Mouse (Mus musculus) kidney, adult 2 months (tissue): ENCODE results near the gene Tap2. TPM values are rescaled to one million over a fixed set of nuclear protein-coding genes. Genes with fewer than 3 reads are reported as not detected.
A peak's percentile ranks its signal among the peaks of the same experiment; 100 is the strongest.

Source experiments
- DNase-seq: peaks from one replicate; pipeline ENCODE4 v3.0.0; 2021
- H3K27ac ChIP-seq: fragments of 200-500 bp; 2 replicates; pipeline ENCODE4 v1.5.1; 2012; ENCODE audit warnings: low read depth, low read length, control low read depth, inconsistent platforms; ENCODE audit not compliant: insufficient read depth
- H3K27me3 ChIP-seq: fragments of 200-500 bp; replicated peaks from 2 replicates; pipeline ENCODE4 v1.6.1; 2012; ENCODE audit warnings: mild to moderate bottlenecking, moderate library complexity, low read length, inconsistent platforms; ENCODE audit not compliant: control insufficient read depth, insufficient read depth
- H3K36me3 ChIP-seq: fragments of 200-500 bp; 2 replicates; pipeline ENCODE4 v1.6.1; 2012; ENCODE audit warnings: mild to moderate bottlenecking, moderate library complexity, low read length, inconsistent platforms; ENCODE audit not compliant: control insufficient read depth, insufficient read depth
- H3K4me1 ChIP-seq: fragments of 200-500 bp; 2 replicates; pipeline ENCODE4 v1.6.1; 2011; ENCODE audit warnings: low read length; ENCODE audit not compliant: control insufficient read depth, insufficient read depth
- H3K4me3 ChIP-seq: fragments of 200-500 bp; 2 replicates; pipeline ENCODE4 v1.5.1; 2011; ENCODE audit warnings: mild to moderate bottlenecking, low read depth, low read length, control low read depth; ENCODE audit not compliant: insufficient read depth
- CTCF ChIP-seq: fragments of 200-500 bp; conservative IDR thresholded peaks from 2 replicates; pipeline ENCODE4 v1.5.1; 2011; ENCODE audit warnings: low read depth, mild to moderate bottlenecking, control low read depth, low read length, moderate library complexity, mixed read lengths; ENCODE audit not compliant: insufficient read depth, insufficient read length
- POLR2A ChIP-seq: fragments of 200-500 bp; IDR thresholded peaks from one replicate; pipeline ENCODE4 v1.6.1; 2011; ENCODE audit warnings: low read depth, low read length, control low read depth
- WGBS: fragments of 180-500 bp; shearing (Covaris S2); methylation state at CpG from one replicate; pipeline ENCODE4 v1.1.7; 2018; 5-methylcytosine and 5-hydroxymethylcytosine counted together
- polyA plus RNA-seq: library from polyadenylated mRNA; depleted of rRNA; stranded (reverse); fragments of >200 nt; gene quantifications from 2 replicates; pipeline ENCODE4 v1.2.3, GENCODE M21; 2012

Tap2 gene
- polyA plus RNA-seq, 1 experiment: 29.2 TPM

DNA sequence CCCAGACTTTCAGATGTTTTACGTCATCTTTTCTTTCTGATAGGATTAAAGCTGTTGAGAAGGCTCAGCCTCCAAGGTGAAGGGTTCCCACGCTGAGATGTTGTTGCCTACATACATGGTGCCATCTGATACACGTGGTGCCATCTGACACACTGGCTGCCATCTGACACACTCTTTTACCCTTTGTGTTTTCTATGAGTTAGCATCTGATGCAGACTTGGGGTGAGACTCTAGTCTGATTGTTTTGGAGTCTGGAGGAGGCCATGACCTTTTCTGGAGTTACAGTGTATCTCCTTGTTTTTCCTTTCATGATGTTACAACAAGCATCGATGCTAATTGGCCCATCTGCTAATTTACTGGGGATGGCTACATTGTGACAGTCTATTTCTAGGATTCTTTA, 41.3 kb downstream of the Tap2 start:
- TF ChIP-seq CTCF (no peak), POLR2A (no peak)
- peaks cover 1% of the 10 kb centered on the region; the same call in 1 of the 2 replicates for H3K27me3 ChIP-seq
- no peak overlapping the region for H3K4me3 ChIP-seq
- 74% methylated on average over 4 of the region's 4 CpGs for WGBS
- no peaks in the 10 kb centered on the region for H3K36me3 ChIP-seq
- H3K27ac ChIP-seq: no peak overlapping the region
- no peak for DNase-seq
- H3K4me1 ChIP-seq: no peaks in the 10 kb centered on the region

DNA sequence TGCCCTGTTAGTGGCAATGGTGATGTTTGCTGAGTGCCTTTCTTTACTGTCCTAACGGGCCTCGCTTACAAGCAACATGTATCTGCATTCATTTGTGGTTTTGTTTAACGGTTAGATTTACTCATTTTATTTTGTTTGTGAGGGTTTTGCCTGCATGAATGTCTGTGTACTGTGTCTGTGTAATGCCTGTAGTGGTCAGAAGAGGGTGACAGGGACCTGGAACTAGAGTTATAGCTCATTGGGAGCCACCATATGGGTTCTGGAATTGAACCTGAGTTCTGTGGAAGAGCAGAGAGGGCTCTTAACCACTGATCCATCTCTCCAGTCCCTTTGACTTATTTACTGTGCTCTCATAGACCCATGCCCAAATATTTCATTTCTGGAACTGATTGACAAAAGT, 43.7 kb downstream of the Tap2 start:
- TF ChIP-seq POLR2A: no peak
- TF ChIP-seq CTCF: no peak
- H3K4me3 ChIP-seq: no peak overlapping the region
- peaks cover 1% of the 10 kb centered on the region; the same call in 1 of the 2 replicates for H3K27me3 ChIP-seq
- WGBS: 86% methylated on average over 3 of the region's 3 CpGs
- DNase-seq: no peak
- H3K4me1 ChIP-seq: no peaks in the 10 kb centered on the region
- H3K27ac ChIP-seq: no peak overlapping the region
- no peaks in the 10 kb centered on the region for H3K36me3 ChIP-seq

DNA sequence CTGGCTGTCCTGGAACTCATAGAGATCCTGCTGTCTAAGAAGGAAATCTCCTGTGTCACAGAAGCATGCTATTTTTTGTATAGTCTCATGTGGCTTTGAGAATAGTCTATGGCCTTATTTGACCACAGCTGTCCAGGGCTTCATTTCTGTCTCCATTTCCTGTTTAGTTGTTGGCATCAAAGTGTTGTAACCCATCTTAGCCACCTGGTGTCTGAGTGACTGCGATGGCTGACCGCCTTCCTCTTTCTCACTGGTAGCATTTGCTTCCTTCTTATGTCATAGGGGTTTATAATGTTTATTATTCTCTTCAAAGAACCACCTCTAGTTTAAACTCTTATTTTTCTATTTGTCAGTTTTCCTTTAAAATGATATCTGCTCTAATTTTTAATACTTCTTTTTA, 45.4 kb downstream of the Tap2 start:
- no peak overlapping the region for H3K4me3 ChIP-seq
- H3K27ac ChIP-seq: no peak overlapping the region
- H3K4me1 ChIP-seq: no peaks in the 10 kb centered on the region
- peaks cover 1% of the 10 kb centered on the region; the same call in 1 of the 2 replicates for H3K27me3 ChIP-seq
- no peak for TF ChIP-seq POLR2A
- no peak for TF ChIP-seq CTCF
- H3K36me3 ChIP-seq: no peaks in the 10 kb centered on the region
- 52% methylated on average over 2 of the region's 2 CpGs for WGBS
- no peak for DNase-seq

DNA sequence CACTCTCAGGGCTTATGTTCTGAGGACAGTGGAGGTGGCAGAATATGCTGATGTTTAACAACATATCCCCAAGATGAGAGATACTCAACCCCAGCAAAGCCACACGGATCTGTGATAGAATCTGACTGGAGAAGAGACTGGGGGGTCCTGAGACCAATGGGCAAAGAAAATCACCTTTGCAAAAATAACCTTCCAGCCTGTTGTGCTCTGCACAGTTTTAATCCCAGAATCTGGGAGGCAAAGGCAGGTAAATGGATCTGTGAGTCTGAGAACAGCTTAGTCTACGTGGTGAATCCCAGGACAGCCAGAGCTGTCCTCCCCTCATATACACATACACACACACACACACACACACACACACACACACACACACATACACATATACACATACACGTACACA, 46.0 kb downstream of the Tap2 start:
- TF ChIP-seq CTCF (no peak), POLR2A (no peak)

DNA sequence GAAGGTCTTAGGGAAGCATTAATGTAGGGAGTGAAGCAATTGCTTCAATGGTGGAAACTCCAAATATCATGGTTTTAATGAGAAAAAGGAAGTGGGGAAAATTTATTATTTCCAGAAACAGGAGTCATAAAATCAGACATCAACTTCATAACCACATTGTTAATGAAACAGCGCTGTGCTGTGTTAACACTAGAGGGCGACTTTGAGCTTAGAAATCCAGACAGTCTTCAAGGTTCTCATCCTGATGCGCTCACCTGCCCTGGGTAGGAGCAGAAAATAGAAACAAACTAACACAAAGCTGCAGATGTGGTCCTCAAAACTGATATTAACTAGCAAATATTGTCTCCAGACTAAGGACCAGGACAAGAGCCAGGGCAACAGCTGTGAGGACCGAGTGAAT, 46.6 kb downstream of the Tap2 start:
- DNase-seq: peak; percentile 64
- peaks cover 1% of the 10 kb centered on the region; the same call in 1 of the 2 replicates for H3K27me3 ChIP-seq
- 19% methylated on average over 4 of the region's 4 CpGs for WGBS
- H3K4me3 ChIP-seq: no peak overlapping the region
- H3K27ac ChIP-seq: no peak overlapping the region
- TF ChIP-seq POLR2A (no peak), CTCF (peak; percentile 65)
- H3K36me3 ChIP-seq: no peaks in the 10 kb centered on the region
- H3K4me1 ChIP-seq: no peaks in the 10 kb centered on the region

More for the DNA sequence above, 46.0 kb downstream of the Tap2 start:
- 62% methylated on average over 3 of the region's 3 CpGs for WGBS
- H3K4me3 ChIP-seq: no peak overlapping the region
- no peak overlapping the region for H3K27ac ChIP-seq
- peaks cover 1% of the 10 kb centered on the region; the same call in 1 of the 2 replicates for H3K27me3 ChIP-seq
- DNase-seq: no peak
- H3K36me3 ChIP-seq: no peaks in the 10 kb centered on the region
- H3K4me1 ChIP-seq: no peaks in the 10 kb centered on the region

DNA sequence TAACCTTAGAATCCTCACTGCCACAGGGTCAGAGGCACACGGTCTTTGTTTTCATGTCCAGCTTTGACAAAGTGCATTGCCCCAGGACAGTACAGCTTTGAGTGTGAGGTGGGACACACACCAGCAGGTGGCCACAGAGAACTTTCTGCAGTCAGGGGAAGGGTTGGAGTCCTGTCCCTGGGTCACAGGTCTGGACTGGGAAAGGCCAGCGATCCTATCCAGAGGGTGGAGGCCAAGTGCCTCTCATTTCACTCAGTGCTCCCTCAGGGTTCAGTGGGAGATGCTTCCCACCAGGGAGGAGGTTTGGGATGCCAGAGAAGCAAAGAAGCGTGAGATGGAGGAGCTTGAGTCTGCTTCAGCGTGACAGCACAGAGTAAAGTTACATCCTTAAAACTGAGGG, 48.3 kb downstream of the Tap2 start:
- no peak for DNase-seq
- no peak overlapping the region for H3K4me3 ChIP-seq
- H3K36me3 ChIP-seq: no peaks in the 10 kb centered on the region
- peaks cover 1% of the 10 kb centered on the region; the same call in 1 of the 2 replicates for H3K27me3 ChIP-seq
- no peak overlapping the region for H3K27ac ChIP-seq
- TF ChIP-seq POLR2A (no peak), CTCF (peak; percentile 35; the same call in 1 of the 2 replicates)
- WGBS: 30% methylated on average over 4 of the region's 4 CpGs
- no peaks in the 10 kb centered on the region for H3K4me1 ChIP-seq

DNA sequence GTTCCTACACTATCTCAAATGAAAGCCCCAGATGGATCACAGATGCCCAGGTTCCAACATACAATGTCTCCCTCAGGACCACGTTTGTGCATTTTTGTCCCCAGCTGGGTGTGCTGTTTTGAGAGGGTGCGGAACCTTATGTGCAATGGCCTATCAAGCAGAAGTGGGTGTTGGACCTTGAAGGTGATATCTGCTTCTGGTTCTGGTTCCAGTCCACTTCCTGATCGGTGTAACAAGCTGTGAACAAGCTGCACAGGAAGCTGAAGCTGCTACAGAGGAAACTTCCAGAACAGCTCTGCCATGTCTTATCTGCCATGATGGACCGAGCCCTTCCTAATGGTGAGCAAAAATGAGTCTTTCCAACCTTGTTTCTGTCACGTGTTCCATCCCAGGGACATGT, 53.2 kb downstream of the Tap2 start:
- TF ChIP-seq CTCF (no peak), POLR2A (no peak)
- Histone ChIP-seq H3K27me3 (no peaks in the 10 kb centered on the region), H3K4me3 (no peak overlapping the region), H3K27ac (no peak overlapping the region), H3K4me1 (no peaks in the 10 kb centered on the region), H3K36me3 (no peaks in the 10 kb centered on the region)
- DNase-seq: no peak
- WGBS: 72% methylated on average over 5 of the region's 5 CpGs
